Mouse (Mus musculus): Measurements from ENCODE around the gene Klf16.
A peak's percentile ranks its signal among the peaks of the same experiment; 100 is the strongest.
"Not testable (repeated sequence)": the region's sequence is repeated elsewhere in the genome, so short reads cannot be mapped to it uniquely, and the experiment has no call there.

Gene Klf16

GRCm38 (mm10) chr10:80609269-80609924 lies 32.3 kb upstream of the Klf16 start:
- H3K27me3 ChIP-seq (ENCODE audit: insufficient read depth, low read length), result no peaks in the 10 kb centered on the region
- H3K9me3 ChIP-seq (ENCODE audit: low read length), result no peaks in the 10 kb centered on the region
- H3K36me3 ChIP-seq (ENCODE audit: insufficient read depth, low read length), result peaks cover 83% of the 10 kb centered on the region
- 0 out of 2 replicates have a peak overlapping the region, but pooled peaks have one; percentile 20 for H3K4me3 ChIP-seq (replicated peaks; ENCODE audit: low read length)
- peaks cover 82% of the 10 kb centered on the region for H3K4me1 ChIP-seq (replicated peaks; ENCODE audit: low read depth, low read length)
- TF ChIP-seq NANOG (IDR thresholded peaks at IDR 0.05; ENCODE audit: borderline replicate concordance, low read length) (no peak), POU5F1 (IDR thresholded peaks at IDR 0.05; ENCODE audit: borderline replicate concordance, low read length) (no peak), CTCF (conservative IDR thresholded peaks at IDR 0.05; ENCODE audit: low read length) (no peak)

GRCm38 (mm10) chr10:80608435-80608834 lies 31.3 kb upstream of the Klf16 start:
- peak overlapping the region; percentile 84; the same call in 1 of the 2 replicates for H3K4me3 ChIP-seq (replicated peaks; ENCODE audit: low read length)
- peaks cover 82% of the 10 kb centered on the region for H3K36me3 ChIP-seq (ENCODE audit: insufficient read depth, low read length)
- TF ChIP-seq NANOG (IDR thresholded peaks at IDR 0.05; ENCODE audit: borderline replicate concordance, low read length), result no peak
- TF ChIP-seq POU5F1 (IDR thresholded peaks at IDR 0.05; ENCODE audit: borderline replicate concordance, low read length), result no peak
- no peak for TF ChIP-seq CTCF (conservative IDR thresholded peaks at IDR 0.05; ENCODE audit: low read length)
- peaks cover 82% of the 10 kb centered on the region for H3K4me1 ChIP-seq (replicated peaks; ENCODE audit: low read depth, low read length)
- no peaks in the 10 kb centered on the region for H3K9me3 ChIP-seq (ENCODE audit: low read length)
- H3K27me3 ChIP-seq (ENCODE audit: insufficient read depth, low read length), result no peaks in the 10 kb centered on the region

GRCm38 (mm10) chr10:80606737-80607350 lies 29.7 kb upstream of the Klf16 start:
- H3K4me3 ChIP-seq (replicated peaks; ENCODE audit: low read length), result peak overlapping the region; percentile 84
- H3K4me1 ChIP-seq (replicated peaks; ENCODE audit: low read depth, low read length), result peaks cover 86% of the 10 kb centered on the region
- TF ChIP-seq NANOG (IDR thresholded peaks at IDR 0.05; ENCODE audit: borderline replicate concordance, low read length), result no peak
- no peaks in the 10 kb centered on the region for H3K27me3 ChIP-seq (ENCODE audit: insufficient read depth, low read length)
- H3K9me3 ChIP-seq (ENCODE audit: low read length), result no peaks in the 10 kb centered on the region
- H3K36me3 ChIP-seq (ENCODE audit: insufficient read depth, low read length), result peaks cover 66% of the 10 kb centered on the region

- H3K4me3 ChIP-seq (replicated peaks; ENCODE audit: low read length), result peak overlapping the region; percentile 84
- TF ChIP-seq POU5F1 (IDR thresholded peaks at IDR 0.05; ENCODE audit: borderline replicate concordance, low read length) (no peak), NANOG (IDR thresholded peaks at IDR 0.05; ENCODE audit: borderline replicate concordance, low read length) (no peak), CTCF (conservative IDR thresholded peaks at IDR 0.05; ENCODE audit: low read length) (no peak)
- H3K4me1 ChIP-seq (replicated peaks; ENCODE audit: low read depth, low read length), result peaks cover 86% of the 10 kb centered on the region
- H3K27me3 ChIP-seq (ENCODE audit: insufficient read depth, low read length), result no peaks in the 10 kb centered on the region
- H3K36me3 ChIP-seq (ENCODE audit: insufficient read depth, low read length), result peaks cover 60% of the 10 kb centered on the region
- H3K9me3 ChIP-seq (ENCODE audit: low read length), result no peaks in the 10 kb centered on the region
Measured at GRCm38 (mm10) chr10:80606306-80606705, 29.2 kb upstream of the Klf16 start.

GRCm38 (mm10) chr10:80605721-80606120 lies 28.6 kb upstream of the Klf16 start, which contains the start of gene Gm49322:
Gene Gm49322 (plus strand): TSS chr10:80606021.
- Histone ChIP-seq H3K36me3 (ENCODE audit: insufficient read depth, low read length) (peaks cover 55% of the 10 kb centered on the region), H3K4me1 (replicated peaks; ENCODE audit: low read depth, low read length) (peaks cover 80% of the 10 kb centered on the region)
- not testable (repeated sequence) for H3K9me3 ChIP-seq (ENCODE audit: low read length)

GRCm38 (mm10) chr10:80604988-80605387 lies 27.9 kb upstream of the Klf16 start:
- H3K36me3 ChIP-seq (ENCODE audit: insufficient read depth, low read length), result peaks cover 47% of the 10 kb centered on the region
- H3K4me3 ChIP-seq (replicated peaks; ENCODE audit: low read length), result 0 out of 2 replicates have a peak overlapping the region, but pooled peaks have one; percentile 17
- H3K9me3 ChIP-seq (ENCODE audit: low read length), result no peaks in the 10 kb centered on the region
- TF ChIP-seq CTCF (conservative IDR thresholded peaks at IDR 0.05; ENCODE audit: low read length), result no peak
- no peak for TF ChIP-seq POU5F1 (IDR thresholded peaks at IDR 0.05; ENCODE audit: borderline replicate concordance, low read length)
- no peak for TF ChIP-seq NANOG (IDR thresholded peaks at IDR 0.05; ENCODE audit: borderline replicate concordance, low read length)
- H3K27me3 ChIP-seq (ENCODE audit: insufficient read depth, low read length), result no peaks in the 10 kb centered on the region
- peaks cover 73% of the 10 kb centered on the region for H3K4me1 ChIP-seq (replicated peaks; ENCODE audit: low read depth, low read length)

More at GRCm38 (mm10) chr10:80605721-80606120, 28.6 kb upstream of the Klf16 start, which contains the start of gene Gm49322:
- H3K27me3 ChIP-seq (ENCODE audit: insufficient read depth, low read length), result not testable (repeated sequence)
- peak within 1 kb of the TSS; percentile 84 for H3K4me3 ChIP-seq (replicated peaks; ENCODE audit: low read length)

- Histone ChIP-seq H3K4me3 (replicated peaks; ENCODE audit: low read length) (peak overlapping the region; percentile 92), H3K36me3 (ENCODE audit: insufficient read depth, low read length) (peaks cover 38% of the 10 kb centered on the region), H3K4me1 (replicated peaks; ENCODE audit: low read depth, low read length) (peaks cover 65% of the 10 kb centered on the region), H3K9me3 (ENCODE audit: low read length) (no peaks in the 10 kb centered on the region), H3K27me3 (ENCODE audit: insufficient read depth, low read length) (no peaks in the 10 kb centered on the region)
- no peak for TF ChIP-seq POU5F1 (IDR thresholded peaks at IDR 0.05; ENCODE audit: borderline replicate concordance, low read length)
- no peak for TF ChIP-seq CTCF (conservative IDR thresholded peaks at IDR 0.05; ENCODE audit: low read length)
- TF ChIP-seq NANOG (IDR thresholded peaks at IDR 0.05; ENCODE audit: borderline replicate concordance, low read length), result no peak
Measured at GRCm38 (mm10) chr10:80604001-80604509, 26.9 kb upstream of the Klf16 start.

GRCm38 (mm10) chr10:80603364-80603763 lies 26.2 kb upstream of the Klf16 start:
- Histone ChIP-seq H3K36me3 (ENCODE audit: insufficient read depth, low read length) (peaks cover 31% of the 10 kb centered on the region), H3K9me3 (ENCODE audit: low read length) (no peaks in the 10 kb centered on the region), H3K27me3 (ENCODE audit: insufficient read depth, low read length) (no peaks in the 10 kb centered on the region), H3K4me1 (replicated peaks; ENCODE audit: low read depth, low read length) (peaks cover 65% of the 10 kb centered on the region), H3K4me3 (replicated peaks; ENCODE audit: low read length) (peak overlapping the region; percentile 92)
- TF ChIP-seq NANOG (IDR thresholded peaks at IDR 0.05; ENCODE audit: borderline replicate concordance, low read length) (no peak), POU5F1 (IDR thresholded peaks at IDR 0.05; ENCODE audit: borderline replicate concordance, low read length) (no peak), CTCF (conservative IDR thresholded peaks at IDR 0.05; ENCODE audit: low read length) (no peak)
